Mouse (Mus musculus): ENCODE measurements around the gene Frmpd4.
A peak's percentile ranks its signal among the peaks of the same experiment; 100 is the strongest.

The Frmpd4 gene

DNA sequence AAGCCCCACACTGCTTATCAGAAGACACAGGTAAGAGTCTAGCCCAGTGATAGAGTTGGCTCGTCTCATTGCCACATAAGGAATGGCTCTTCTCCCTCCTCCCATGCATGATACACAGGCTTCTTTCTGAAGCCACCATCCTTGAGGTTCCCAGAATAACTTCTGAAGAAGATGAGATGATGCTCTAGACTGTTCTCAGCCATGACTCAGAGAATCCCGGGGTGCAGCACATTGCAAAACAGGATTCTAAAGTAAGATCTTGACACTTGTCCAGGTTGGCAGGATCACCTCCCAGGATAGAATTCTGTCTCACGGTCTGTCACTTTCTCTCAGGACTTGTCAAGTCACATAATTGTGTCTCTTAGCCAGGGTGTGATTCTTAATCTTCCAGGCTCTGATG is 1024.2 kb downstream of the Frmpd4 start:
- no peak for DNase-seq (ENCODE audit: low spot score)

DNA sequence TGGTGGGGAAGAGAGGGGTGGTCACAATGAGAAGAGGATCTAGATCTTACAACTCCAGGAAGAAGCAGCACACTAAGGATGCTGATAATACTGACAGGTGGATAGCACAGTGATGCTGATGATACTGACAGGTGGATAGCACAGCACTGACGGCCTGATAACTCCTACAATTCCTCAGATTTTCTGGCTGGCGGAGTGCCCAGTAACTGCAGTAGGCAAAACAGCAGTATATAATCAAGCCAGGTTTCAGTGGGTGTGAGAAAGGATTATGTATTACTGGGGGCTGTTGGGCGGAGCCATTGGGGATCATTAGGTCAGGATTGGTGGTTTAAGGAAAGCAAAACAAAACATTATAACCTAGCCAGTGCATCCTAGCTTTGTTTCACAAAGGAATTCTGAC is 1053.9 kb downstream of the Frmpd4 start:
- DNase-seq (ENCODE audit: low spot score): no peak

DNA sequence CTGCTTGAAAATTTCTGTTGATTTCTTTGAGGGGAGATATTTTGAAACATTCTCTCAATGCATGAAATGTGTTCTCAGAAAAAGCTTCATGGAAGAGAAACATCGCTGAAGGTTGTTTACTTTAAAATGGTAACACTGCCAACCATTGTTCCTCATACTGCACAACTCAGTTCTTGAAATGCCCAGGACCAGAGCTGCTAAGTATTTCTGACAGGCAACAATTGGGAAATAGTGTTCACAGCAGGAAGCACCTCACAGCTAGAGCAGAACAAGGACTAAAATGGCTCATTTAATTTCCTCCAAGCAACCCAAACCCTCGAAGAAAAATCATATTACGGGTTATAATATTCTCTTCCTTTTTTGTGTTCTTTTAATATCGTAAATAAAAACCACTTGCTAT is 1054.5 kb downstream of the Frmpd4 start:
- DNase-seq (ENCODE audit: low spot score): no peak

DNA sequence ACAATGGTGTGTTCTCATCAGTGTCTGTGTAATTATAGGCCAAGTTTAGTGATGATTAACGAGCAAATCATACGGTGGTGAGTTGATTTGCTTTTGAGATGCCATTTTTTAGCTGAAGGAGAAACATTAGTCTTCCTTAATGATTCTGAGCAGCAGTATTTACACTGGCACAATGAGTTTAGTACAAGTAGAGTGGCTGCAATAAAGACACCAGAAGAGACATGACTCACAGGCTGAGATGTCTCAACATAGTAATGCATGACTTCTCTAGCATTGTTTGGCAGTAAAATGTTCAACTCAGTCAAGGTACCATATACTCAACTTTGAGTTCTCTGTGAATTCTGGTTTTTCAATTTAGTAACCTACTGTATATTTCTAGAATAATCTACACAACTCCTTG is 1058.6 kb downstream of the Frmpd4 start:
- no peak for DNase-seq (ENCODE audit: low spot score)

DNA sequence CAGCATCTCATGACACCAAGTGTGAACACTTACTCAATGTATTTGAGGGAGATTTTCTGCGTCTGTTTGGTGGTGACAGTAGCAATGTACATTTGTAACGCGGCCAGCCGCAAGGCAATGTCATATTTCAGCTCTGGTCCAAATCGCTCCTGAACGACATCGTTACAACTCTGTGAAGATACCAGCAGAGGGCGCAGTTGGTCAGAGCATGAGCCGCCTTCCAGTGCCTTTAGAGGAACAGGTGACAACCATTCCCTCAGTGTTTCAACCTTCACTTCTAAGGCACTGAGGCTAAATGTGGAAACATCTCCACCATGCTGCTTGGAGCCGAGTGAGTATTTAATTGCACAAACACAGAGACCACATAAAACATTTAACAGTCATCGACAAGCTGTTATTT is 1079.3 kb downstream of the Frmpd4 start:
- DNase-seq (ENCODE audit: low spot score): peak; percentile 6

DNA sequence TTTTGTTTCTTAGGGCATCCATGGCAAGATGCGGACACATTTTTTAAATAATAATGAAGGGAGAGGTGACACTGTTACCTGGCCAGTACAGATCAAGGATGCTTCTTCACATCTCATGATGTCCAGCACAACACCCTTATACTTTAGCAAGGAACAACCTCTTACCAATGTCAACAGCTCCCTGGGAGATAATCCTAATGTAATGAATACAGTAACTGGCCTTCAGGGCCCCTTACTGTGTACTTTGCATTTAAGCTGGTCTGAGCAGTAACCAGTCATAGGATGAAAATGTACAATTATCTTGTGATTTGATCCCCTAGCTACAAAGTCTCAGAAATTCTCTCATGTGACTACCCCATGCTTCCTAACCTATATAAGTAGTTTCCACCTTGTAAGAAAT is 1084.8 kb downstream of the Frmpd4 start:
- DNase-seq (ENCODE audit: low spot score): no peak

DNA sequence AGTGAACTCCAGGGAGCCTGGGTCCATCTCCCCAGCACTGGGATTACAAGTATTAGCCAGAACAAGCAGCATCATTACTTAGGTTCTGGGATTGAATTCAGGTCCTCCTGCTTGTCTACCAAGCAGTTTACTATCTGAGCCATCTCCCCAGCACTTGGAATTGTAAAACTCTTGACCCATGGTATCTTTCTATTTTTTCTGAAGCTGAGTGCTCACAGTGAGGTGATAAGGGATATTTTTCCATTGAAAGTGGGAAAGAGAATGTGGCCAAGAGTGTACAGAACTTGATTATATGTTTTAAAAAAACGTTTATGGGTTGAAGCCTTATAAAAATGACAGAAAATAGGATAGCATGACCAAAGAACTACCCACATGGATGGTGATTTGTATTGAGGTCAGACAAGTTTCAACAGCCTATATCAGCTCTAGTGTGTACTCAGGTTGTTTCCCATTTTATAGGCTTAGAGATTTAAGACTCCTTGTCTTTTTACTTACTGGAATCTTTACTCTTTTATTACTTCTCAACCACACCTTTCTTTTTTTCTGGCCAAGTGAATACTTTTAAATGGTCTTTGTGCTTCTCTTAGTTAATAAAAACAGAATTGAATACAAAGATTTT is 1085.3 kb downstream of the Frmpd4 start:
- no peak for DNase-seq (ENCODE audit: low spot score)

DNA sequence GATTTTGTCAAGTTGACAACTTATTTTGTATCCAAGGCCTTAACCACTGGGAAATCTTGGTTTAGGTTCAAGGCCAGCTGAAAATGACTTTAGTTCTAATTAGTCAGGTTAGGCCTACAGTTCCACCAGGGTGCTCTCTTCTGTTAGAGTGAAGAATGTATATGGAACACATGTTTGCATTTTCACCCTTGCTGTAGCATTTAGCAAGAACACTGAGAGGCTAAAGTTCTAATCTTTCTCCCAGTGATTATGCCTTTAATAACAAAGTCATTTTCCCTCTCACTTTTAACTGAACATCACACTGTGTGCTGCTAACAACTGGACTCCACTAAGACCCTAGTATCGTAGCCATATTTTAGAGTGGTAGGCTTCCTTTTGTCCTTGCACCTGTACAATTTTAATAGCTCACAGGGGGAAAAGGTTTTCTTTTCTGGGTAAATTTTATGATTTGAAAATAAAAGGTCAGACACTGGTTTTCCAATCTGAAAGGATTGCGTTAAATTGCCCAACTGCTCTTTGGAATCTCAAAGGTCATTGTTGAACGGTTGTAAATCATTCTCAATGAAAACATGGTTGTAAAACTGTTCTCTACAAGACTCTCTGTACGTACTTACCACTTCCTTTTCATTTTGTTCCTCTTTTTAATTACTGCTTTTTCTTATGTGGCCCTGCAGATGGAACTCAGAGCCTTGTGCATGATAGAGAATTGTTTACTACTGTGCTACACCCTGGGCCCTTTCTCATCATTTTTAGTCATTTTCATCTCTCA is 1093.4 kb downstream of the Frmpd4 start:
- no peak for DNase-seq (ENCODE audit: low spot score)

DNA sequence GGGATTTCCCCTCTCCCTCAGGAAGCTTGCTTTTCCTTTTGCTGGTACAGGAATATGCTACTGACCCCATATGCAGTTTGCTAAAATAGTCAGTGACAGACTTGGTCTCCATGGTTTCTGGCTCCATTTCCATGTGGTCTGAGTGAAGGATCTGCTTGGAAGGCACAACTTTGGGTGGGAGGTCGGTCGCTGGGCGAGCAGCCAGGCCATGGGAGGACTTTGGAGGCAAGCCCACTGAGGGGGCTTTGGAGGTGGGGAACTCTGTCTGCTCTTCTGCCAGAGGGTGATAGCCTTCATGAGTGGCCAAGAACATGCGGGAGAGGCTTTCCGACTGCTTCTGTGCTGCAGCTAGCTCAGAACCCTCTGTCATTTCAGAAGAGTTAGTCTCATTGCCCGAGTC is 1099.4 kb downstream of the Frmpd4 start:
- DNase-seq (ENCODE audit: low spot score): no peak

DNA sequence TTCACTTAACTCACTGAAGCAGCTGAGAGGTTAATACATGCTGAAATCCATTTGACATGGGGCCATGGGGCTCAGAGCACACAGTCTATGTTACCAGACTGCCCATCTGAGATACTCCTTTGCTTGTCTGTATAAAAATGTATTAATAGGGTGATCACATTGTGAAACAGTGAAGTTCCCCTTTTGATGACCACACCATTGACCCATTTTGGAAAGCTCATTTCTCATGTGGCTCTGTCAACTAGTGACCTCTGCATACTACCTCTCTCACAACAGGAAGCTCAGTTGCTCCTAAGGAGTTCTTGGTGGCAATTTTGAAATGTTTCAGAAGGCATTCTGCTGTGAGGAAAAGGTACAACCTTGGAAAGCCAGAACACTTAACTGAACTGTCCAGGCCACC is 1142.1 kb downstream of the Frmpd4 start:
- DNase-seq (ENCODE audit: low spot score): no peak

DNA sequence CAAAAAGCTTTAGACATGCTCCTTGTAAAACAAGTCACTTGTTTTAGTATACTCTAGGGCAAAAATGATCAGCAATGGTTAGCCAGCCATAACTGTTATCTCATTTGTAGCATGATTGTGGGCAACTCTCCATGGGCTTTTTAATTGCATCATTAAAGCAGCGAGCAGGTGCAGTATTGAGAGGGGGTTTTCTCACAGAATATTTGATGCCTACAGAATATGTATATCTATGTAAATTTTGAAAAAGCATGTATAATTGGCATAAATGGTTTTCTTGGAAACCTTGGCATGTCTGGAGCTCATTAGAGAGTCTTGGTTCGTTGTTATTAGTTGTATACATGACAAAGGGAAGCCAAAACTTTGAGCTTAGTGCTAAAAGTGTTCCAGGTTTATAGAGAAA is 1143.1 kb downstream of the Frmpd4 start:
- DNase-seq (ENCODE audit: low spot score): no peak
